Mouse (Mus musculus) layer of hippocampus, postnatal 36 days (tissue): Measurements from ENCODE around the gene Phc2. TPM values are rescaled to one million over a fixed set of nuclear protein-coding genes. Genes with fewer than 3 reads are reported as not detected.

Experiments used
- DNase-seq, 2 experiments: peaks; one replicate each; pipeline ENCODE4 v3.0.0; 2022
- total RNA-seq, 2 experiments: library from RNA; stranded (reverse); gene quantifications; 2 replicates each; pipeline ENCODE4 v1.2.3; 2021

The Phc2 gene
- total RNA-seq, 2 experiments from 2014 or later, result 91.4 to 96.9 TPM

GRCm38 (mm10) chr4:128785921-128786654 lies 131.6 kb downstream of the Phc2 start:
- no peak for DNase-seq

DNA sequence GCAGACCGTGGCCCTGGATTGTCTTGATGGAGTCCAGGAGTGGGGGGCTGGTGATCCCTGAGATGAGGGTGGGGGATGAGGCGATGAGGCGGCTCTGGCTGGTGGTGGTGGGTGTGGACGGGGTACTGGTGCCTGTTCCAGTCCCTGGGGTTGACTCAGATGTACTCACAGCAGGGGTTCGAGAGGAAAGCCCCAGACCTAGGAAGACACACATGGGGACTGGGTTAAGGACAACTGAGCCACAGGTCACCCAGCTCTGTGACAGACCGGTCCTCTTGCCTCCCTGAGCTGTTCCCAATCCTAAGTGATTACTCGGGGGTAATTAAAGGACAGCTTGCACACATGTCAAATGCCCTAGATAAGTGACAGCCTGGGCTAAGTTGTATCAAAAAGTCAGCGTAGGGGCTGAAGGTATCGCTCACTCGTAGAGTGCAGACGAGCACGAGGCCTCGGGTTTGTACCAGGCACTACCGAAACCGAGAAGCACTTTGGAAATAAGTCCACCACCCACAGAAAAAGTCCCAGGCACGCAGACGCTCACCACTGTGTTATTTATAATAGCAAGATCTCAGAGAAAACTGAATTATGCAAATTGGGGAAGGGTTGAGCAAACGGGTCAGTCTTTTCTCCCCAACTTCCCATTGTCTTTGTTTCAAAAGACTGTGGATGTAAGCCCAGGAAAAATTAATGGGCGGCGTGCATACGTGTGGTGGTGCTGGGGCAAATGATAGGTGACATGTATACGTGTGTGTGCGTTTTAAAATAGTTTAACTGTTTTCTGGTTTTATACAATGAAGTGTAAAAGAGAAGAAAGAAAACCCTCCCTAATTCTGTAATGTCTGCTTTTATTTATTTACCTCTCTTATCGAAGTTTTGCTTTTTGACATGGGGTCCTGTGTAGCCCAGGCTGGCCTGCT lies 132.8 kb downstream of the Phc2 start:
- no peak for DNase-seq

- no peak for DNase-seq
These were observed 133.6 kb downstream of the Phc2 start for GRCm38 (mm10) chr4:128788108-128788507.

DNA sequence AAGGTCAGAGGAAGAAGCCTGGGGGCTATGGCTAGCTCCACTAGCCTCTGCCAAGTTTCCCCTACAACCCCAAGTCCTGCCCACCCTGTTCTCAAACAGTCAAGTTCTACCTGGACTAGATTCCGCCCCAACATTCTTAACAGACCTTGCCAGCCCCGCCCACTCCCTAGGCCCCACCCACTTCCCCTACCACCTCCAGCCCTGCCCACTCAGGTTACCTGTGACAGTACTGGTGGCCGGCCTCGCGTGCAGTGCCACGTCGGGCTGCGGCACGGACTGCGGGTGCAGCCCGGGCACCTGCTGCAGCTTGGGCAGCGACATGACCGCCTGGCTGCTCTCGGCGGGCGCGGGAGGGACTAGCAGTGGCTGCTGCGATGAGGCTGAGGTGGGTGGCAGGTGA lies 135.1 kb downstream of the Phc2 start:
- no peak for DNase-seq

DNA sequence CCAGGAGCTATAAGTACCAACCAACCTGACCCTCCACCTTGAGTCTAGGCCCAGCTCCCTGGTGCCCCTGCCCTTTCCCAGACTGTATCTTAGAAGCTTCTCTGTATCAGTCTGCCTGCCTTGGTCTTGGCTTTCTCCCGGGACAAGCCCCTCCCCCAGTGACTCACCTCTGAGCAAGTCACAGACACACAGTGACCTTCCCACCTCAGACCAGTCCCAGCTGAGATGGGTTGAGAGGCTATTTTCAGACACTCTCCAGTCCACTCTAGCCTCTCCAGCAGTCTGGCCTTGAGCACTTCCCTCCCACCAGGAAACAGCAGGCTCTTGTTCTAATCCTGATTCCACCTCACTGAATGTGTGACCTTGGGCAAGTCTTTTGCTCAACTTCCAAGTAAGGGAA lies 139.2 kb downstream of the Phc2 start:
- DNase-seq, result no peak

GRCm38 (mm10) chr4:128794198-128794597 lies 139.7 kb downstream of the Phc2 start:
- no peak for DNase-seq

DNA sequence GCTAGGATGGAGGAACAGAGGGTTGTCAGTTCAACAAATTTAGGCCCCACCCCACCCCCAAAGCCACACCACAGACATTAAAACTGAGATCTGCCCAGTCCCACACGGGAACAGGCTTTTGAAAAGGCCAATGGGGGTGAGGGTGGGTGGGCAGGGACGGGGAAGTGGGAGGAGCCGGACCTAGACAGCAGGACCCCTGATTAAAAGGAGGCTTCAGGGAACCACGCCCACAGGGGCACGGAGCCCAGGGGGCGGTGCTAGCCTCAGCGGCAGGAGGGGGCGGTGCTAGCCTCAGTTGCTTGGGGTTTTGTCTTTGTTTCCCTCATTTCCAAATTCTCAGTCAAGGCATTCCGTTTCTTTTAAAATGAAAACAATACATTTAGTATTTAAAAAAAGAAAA lies 141.1 kb downstream of the Phc2 start:
- DNase-seq, result no peak

GRCm38 (mm10) chr4:128796788-128797187 lies 142.3 kb downstream of the Phc2 start:
- DNase-seq, result no peak

- no peak for DNase-seq
These were observed 147.4 kb downstream of the Phc2 start for GRCm38 (mm10) chr4:128801675-128802465.

Other genes starting within 250 kb of the Phc2 start
- gene Zscan20, start 44.6 kb upstream of the Phc2 start, total RNA-seq, result 10 to 100 TPM in 1 of 2 experiments, 1 to 10 TPM in 1; 9.9 to 10.3 TPM
- under 1 TPM; 0.61 to 0.80 TPM for gene Tlr12, start 36.1 kb upstream of the Phc2 start, total RNA-seq
- gene A3galt2, start 100.7 kb downstream of the Phc2 start, total RNA-seq, result under 1 TPM; 0.48 to 0.62 TPM
- gene Zfp362, start 151.3 kb downstream of the Phc2 start, total RNA-seq, result 10 to 100 TPM; 23.7 to 29.8 TPM
- 10 to 100 TPM; 13.9 to 14.2 TPM for gene Trim62, start 228.9 kb downstream of the Phc2 start, total RNA-seq